Mouse (Mus musculus): ENCODE measurements around the gene Togaram1. TPM values are rescaled to one million over a fixed set of nuclear protein-coding genes. Genes with fewer than 3 reads are reported as not detected.

Gene Togaram1
- polyA plus RNA-seq, 2 experiments: 16.8 to 31.1 TPM

DNA sequence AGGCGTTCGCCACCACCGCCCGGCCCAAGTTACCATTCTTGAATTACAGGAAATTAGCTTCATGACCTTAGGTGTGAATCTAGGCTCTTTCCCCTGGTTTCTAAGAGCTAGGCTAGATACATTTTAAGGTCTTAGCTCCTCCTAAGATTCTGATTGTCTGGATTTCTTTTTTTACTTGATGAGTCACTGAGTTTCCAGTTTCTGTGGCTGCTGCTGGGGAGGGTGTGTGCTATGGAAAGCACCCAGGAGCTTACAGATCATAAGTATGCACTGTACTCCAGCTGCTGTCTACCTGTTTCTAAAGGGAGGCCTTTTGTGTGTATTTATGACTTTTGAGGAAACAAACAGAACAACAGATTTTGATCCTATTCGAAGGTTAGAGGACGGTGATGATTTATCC, 57.2 kb downstream of the Togaram1 start:
- no peak for TF ChIP-seq POLR2A (IDR thresholded peaks at IDR 0.05; ENCODE audit: borderline replicate concordance, extremely low read depth, insufficient read depth, insufficient read length)
- no peaks in the 10 kb centered on the region for H3K9me3 ChIP-seq (ENCODE audit: control insufficient read depth, low read length)
- H3K4me2 ChIP-seq (replicated peaks; ENCODE audit: low read depth, low read length, severe bottlenecking): no peak overlapping the region
- H3K4me1 ChIP-seq (ENCODE audit: control insufficient read depth, insufficient read depth, low read length): no peaks in the 10 kb centered on the region
- H3K9ac ChIP-seq (ENCODE audit: low read depth, low read length, severe bottlenecking): no peak overlapping the region
- no peaks in the 10 kb centered on the region for H3K27me3 ChIP-seq (ENCODE audit: control insufficient read depth, insufficient read depth, low read length)
- no peak for DNase-seq (ENCODE audit: low spot score)
- WGBS: 92% methylated on average over 6 of the region's 6 CpGs
- H3K4me3 ChIP-seq (replicated peaks; ENCODE audit: low read length): no peak overlapping the region
- H3K27ac ChIP-seq (replicated peaks; ENCODE audit: low read depth, low read length): no peak overlapping the region
- peaks cover 13% of the 10 kb centered on the region for H3K36me3 ChIP-seq (ENCODE audit: control insufficient read depth, insufficient read depth, low read length)
- ATAC-seq (ENCODE audit: low FRiP score, low read depth): no peak

DNA sequence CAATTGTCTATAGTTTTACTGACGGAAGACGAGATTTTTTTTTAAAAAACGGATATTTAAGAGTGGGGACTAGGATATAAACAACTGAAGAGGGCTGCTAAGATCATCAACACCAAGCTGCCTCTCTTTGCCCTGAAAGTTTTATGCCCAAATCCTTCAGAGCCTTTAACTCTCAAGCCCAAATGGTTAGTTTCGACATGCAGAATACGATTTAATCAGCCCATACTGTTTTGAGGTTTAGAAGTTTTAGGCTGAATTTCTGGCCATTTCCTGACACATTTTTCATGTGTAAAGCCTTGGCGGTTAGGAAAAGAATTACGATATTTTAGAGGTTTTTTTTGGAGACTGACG, 70.2 kb downstream of the Togaram1 start:
- H3K36me3 ChIP-seq (ENCODE audit: control insufficient read depth, insufficient read depth, low read length): peaks cover 4% of the 10 kb centered on the region; the same call in 1 of the 2 replicates
- ATAC-seq (ENCODE audit: low FRiP score, low read depth) (peak; percentile 1; the same call in 1 of the 2 replicates), DNase-seq (ENCODE audit: low spot score) (no peak)
- peaks cover 15% of the 10 kb centered on the region; the same call in 1 of the 2 replicates for H3K4me1 ChIP-seq (ENCODE audit: control insufficient read depth, insufficient read depth, low read length)
- H3K27me3 ChIP-seq (ENCODE audit: control insufficient read depth, insufficient read depth, low read length): no peaks in the 10 kb centered on the region
- H3K9me3 ChIP-seq (ENCODE audit: control insufficient read depth, low read length): no peaks in the 10 kb centered on the region
- TF ChIP-seq POLR2A (IDR thresholded peaks at IDR 0.05; ENCODE audit: borderline replicate concordance, extremely low read depth, insufficient read depth, insufficient read length): no peak
- H3K27ac ChIP-seq (replicated peaks; ENCODE audit: low read depth, low read length): no peak overlapping the region
- peak overlapping the region; percentile 95 for H3K4me3 ChIP-seq (replicated peaks; ENCODE audit: low read length)
- WGBS: 49% methylated on average over 8 of the region's 8 CpGs
- no peak overlapping the region for H3K9ac ChIP-seq (ENCODE audit: low read depth, low read length, severe bottlenecking)
- H3K4me2 ChIP-seq (replicated peaks; ENCODE audit: low read depth, low read length, severe bottlenecking): peak overlapping the region; percentile 66; the same call in 1 of the 2 replicates

DNA sequence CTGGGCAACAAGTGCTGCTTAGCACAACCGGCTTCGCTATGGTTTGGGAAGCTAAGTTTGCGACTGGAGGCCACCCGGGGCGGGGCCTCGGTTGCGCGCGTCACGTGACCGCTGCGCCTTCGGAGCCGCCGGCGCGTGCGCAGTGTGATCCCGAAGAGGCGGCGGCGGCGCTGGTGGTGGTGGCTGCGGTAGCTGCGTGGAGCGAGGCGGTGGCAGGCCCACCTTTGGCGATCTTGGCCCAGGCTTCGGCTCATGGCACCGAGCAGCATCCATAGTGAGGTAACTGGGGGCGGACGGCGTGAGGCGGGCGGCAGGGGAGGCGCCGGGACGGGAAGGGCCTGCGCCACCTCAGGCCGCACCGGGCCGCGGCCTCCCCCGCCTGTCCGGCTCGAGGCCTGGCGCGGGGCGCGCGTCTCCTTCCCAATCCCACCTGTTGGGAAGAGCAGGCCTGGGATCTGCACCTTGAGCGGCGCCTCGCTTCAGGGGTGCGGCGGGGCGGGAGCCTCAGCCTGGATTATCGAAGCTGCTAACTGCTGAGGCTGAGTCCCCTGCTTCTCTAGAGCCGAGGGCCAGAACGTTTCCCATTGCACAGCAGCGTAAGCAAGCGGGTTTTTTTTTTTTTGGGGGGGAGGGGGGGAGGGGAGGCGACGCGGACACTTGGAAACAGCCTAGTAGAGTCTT, 70.7 kb downstream of the Togaram1 start, which contains the start of gene Prpf39:
Gene Prpf39 (plus strand): TSS at position 144 of the 681 bp plus-strand sequence.
- ATAC-seq (ENCODE audit: low FRiP score, low read depth) (peak; percentile 95), DNase-seq (ENCODE audit: low spot score) (peak; percentile 93)
- Histone ChIP-seq H3K36me3 (ENCODE audit: control insufficient read depth, insufficient read depth, low read length) (peaks cover 4% of the 10 kb centered on the region), H3K4me3 (replicated peaks; ENCODE audit: low read length) (peak within 1 kb of the TSS; percentile 95), H3K27ac (replicated peaks; ENCODE audit: low read depth, low read length) (peak within 1 kb of the TSS; percentile 82), H3K27me3 (ENCODE audit: control insufficient read depth, insufficient read depth, low read length) (no peaks in the 10 kb centered on the region), H3K9ac (ENCODE audit: low read depth, low read length, severe bottlenecking) (peak within 1 kb of the TSS; percentile 96), H3K4me2 (replicated peaks; ENCODE audit: low read depth, low read length, severe bottlenecking) (peak within 1 kb of the TSS; percentile 66), H3K4me1 (ENCODE audit: control insufficient read depth, insufficient read depth, low read length) (peaks cover 15% of the 10 kb centered on the region; the same call in 1 of the 2 replicates), H3K9me3 (ENCODE audit: control insufficient read depth, low read length) (no peaks in the 10 kb centered on the region)
- TF ChIP-seq POLR2A (IDR thresholded peaks at IDR 0.05; ENCODE audit: borderline replicate concordance, extremely low read depth, insufficient read depth, insufficient read length): peak; percentile 80; the same call in 1 of the 2 replicates
- WGBS: 0% methylated on average over 40 of the region's 65 CpGs

DNA sequence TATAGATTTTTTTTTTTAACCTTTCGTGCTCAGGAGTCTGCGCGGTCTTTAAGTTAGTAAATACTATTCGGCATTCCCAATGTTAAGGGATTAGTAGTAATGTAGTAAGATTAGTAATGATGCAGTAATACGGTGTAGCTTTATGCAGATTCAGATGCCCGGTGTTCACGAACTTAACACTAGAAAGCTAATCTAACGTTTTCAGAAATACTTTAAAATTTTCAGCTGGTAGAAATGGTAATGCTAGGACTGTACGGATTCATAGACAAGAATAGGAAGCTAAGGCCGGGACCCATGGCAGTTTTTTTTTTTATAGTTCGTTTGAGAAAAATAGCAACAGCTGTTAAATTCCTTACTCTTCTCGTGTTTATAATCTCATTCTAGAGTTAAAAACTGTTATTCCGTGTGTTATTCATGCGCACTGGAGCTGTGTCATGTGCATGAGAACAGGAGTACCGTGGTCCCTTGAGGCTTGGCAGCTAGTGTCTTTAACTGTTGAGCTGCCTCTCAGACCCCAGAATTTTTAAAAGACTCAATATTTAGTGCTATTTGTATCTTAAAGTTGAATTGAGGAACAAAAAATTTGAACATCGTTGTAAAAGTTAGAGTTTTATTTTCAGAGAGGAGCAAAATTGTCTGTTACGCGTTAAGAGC, 71.4 kb downstream of the Togaram1 start:
- Histone ChIP-seq H3K27ac (replicated peaks; ENCODE audit: low read depth, low read length) (no peak overlapping the region), H3K36me3 (ENCODE audit: control insufficient read depth, insufficient read depth, low read length) (peaks cover 5% of the 10 kb centered on the region), H3K4me2 (replicated peaks; ENCODE audit: low read depth, low read length, severe bottlenecking) (peak overlapping the region; percentile 66), H3K27me3 (ENCODE audit: control insufficient read depth, insufficient read depth, low read length) (no peaks in the 10 kb centered on the region), H3K4me3 (replicated peaks; ENCODE audit: low read length) (peak overlapping the region; percentile 95), H3K9me3 (ENCODE audit: control insufficient read depth, low read length) (no peaks in the 10 kb centered on the region), H3K4me1 (ENCODE audit: control insufficient read depth, insufficient read depth, low read length) (peaks cover 15% of the 10 kb centered on the region; the same call in 1 of the 2 replicates), H3K9ac (ENCODE audit: low read depth, low read length, severe bottlenecking) (peak overlapping the region; percentile 96)
- ATAC-seq (ENCODE audit: low FRiP score, low read depth): no peak; the same call in 1 of the 2 replicates
- TF ChIP-seq POLR2A (IDR thresholded peaks at IDR 0.05; ENCODE audit: borderline replicate concordance, extremely low read depth, insufficient read depth, insufficient read length): no peak
- whole genome bisulfite sequencing: 14% methylated on average over 18 of the region's 18 CpGs
- peak; percentile 39 for DNase-seq (ENCODE audit: low spot score)

DNA sequence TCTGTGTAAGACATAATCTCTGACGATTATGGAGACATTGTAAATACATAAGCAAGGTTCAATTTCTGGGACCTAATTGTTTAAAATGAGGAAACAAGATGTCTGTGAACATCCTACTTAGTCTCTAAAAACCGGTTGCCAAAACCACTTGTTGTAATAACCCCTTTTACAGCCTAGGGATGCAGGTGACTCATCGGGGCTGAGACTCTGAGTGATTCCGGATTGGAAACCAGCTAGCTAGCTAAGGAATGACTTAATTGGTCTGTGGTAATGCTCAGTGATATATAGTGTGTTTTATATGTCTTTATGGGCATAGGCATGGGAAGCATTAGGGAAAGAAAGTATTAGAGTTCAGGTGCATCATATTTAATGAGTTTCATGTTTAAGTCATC, 71.9 kb downstream of the Togaram1 start:
- DNase-seq (ENCODE audit: low spot score): peak; percentile 18
- H3K36me3 ChIP-seq (ENCODE audit: control insufficient read depth, insufficient read depth, low read length): peaks cover 10% of the 10 kb centered on the region
- peak overlapping the region; percentile 95 for H3K4me3 ChIP-seq (replicated peaks; ENCODE audit: low read length)
- TF ChIP-seq POLR2A (IDR thresholded peaks at IDR 0.05; ENCODE audit: borderline replicate concordance, extremely low read depth, insufficient read depth, insufficient read length): no peak
- H3K27ac ChIP-seq (replicated peaks; ENCODE audit: low read depth, low read length): no peak overlapping the region
- H3K4me1 ChIP-seq (ENCODE audit: control insufficient read depth, insufficient read depth, low read length): peaks cover 15% of the 10 kb centered on the region; the same call in 1 of the 2 replicates
- H3K9ac ChIP-seq (ENCODE audit: low read depth, low read length, severe bottlenecking): no peak overlapping the region
- ATAC-seq (ENCODE audit: low FRiP score, low read depth): no peak
- H3K27me3 ChIP-seq (ENCODE audit: control insufficient read depth, insufficient read depth, low read length): no peaks in the 10 kb centered on the region
- H3K9me3 ChIP-seq (ENCODE audit: control insufficient read depth, low read length): no peaks in the 10 kb centered on the region
- WGBS: 8% methylated on average over 4 of the region's 4 CpGs
- H3K4me2 ChIP-seq (replicated peaks; ENCODE audit: low read depth, low read length, severe bottlenecking): peak overlapping the region; percentile 66

Data from limb, embryonic 14.5 days (tissue).